Mouse (Mus musculus): ENCODE measurements around the gene Tmem259. TPM values are rescaled to one million over a fixed set of nuclear protein-coding genes. Genes with fewer than 3 reads are reported as not detected.

The Tmem259 gene
- polyA plus RNA-seq, 2 experiments = 5.9 to 59.7 TPM

- WGBS (ENCODE audit: insufficient replicate concordance) = 22% methylated on average over 3 of the region's 3 CpGs
- Histone ChIP-seq H3K4me2 (ENCODE audit: low read depth) (no peak overlapping the region), H3K4me3 (ENCODE audit: insufficient read depth in 1 of 2, low read depth in 2 of 2, low read length in 2 of 2) (no peak overlapping the region), H3K27ac (no peak overlapping the region), H3K9me3 (ENCODE audit: control insufficient read depth, low read length) (no peaks in the 10 kb centered on the region), H3K36me3 (replicated peaks; ENCODE audit: control insufficient read depth, insufficient read depth, low read depth) (peaks cover 16% of the 10 kb centered on the region), H3K27me3 (ENCODE audit: control insufficient read depth, insufficient read depth, low read length) (peaks cover 22% of the 10 kb centered on the region), H3K4me1 (replicated peaks; ENCODE audit: control insufficient read depth in 2 of 2, insufficient read depth in 2 of 2, low read length in 1 of 2) (no peaks in the 10 kb centered on the region), H3K9ac (replicated peaks) (no peak overlapping the region)
- DNase-seq (ENCODE audit: low read depth in 3 of 3, low spot score in 3 of 3) (no peak), ATAC-seq (ENCODE audit: insufficient read depth) (no peak)
- TF ChIP-seq EP300 (IDR thresholded peaks at IDR 0.05; ENCODE audit: low read depth) (no peak), CTCF (IDR thresholded peaks at IDR 0.05; ENCODE audit: low read depth) (no peak)
Measured at GRCm38 (mm10) chr10:79969124-79969568, 15.0 kb downstream of the Tmem259 start.

- H3K4me2 ChIP-seq (ENCODE audit: low read depth) = no peak overlapping the region
- WGBS (ENCODE audit: insufficient replicate concordance) = 83% methylated on average over 1 of the region's 1 CpGs
- ATAC-seq (ENCODE audit: insufficient read depth) (no peak), DNase-seq (ENCODE audit: low read depth in 3 of 3, low spot score in 3 of 3) (no peak)
- no peak for TF ChIP-seq CTCF (IDR thresholded peaks at IDR 0.05; ENCODE audit: low read depth)
- TF ChIP-seq EP300 (IDR thresholded peaks at IDR 0.05; ENCODE audit: low read depth) = no peak
- no peaks in the 10 kb centered on the region for H3K4me1 ChIP-seq (replicated peaks; ENCODE audit: control insufficient read depth in 2 of 2, insufficient read depth in 2 of 2, low read length in 1 of 2)
- H3K9ac ChIP-seq (replicated peaks) = no peak overlapping the region
- H3K4me3 ChIP-seq (ENCODE audit: insufficient read depth in 1 of 2, low read depth in 2 of 2, low read length in 2 of 2) = no peak overlapping the region
- peaks cover 22% of the 10 kb centered on the region for H3K27me3 ChIP-seq (ENCODE audit: control insufficient read depth, insufficient read depth, low read length)
- H3K27ac ChIP-seq = no peak overlapping the region
- peaks cover 18% of the 10 kb centered on the region for H3K36me3 ChIP-seq (replicated peaks; ENCODE audit: control insufficient read depth, insufficient read depth, low read depth)
- no peaks in the 10 kb centered on the region for H3K9me3 ChIP-seq (ENCODE audit: control insufficient read depth, low read length)
Measured at GRCm38 (mm10) chr10:79968181-79968580, 15.9 kb downstream of the Tmem259 start.

GRCm38 (mm10) chr10:79966886-79967400 lies 17.2 kb downstream of the Tmem259 start:
- DNase-seq (ENCODE audit: low read depth in 3 of 3, low spot score in 3 of 3) = no peak
- Histone ChIP-seq H3K9ac (replicated peaks) (no peak overlapping the region), H3K27ac (no peak overlapping the region), H3K9me3 (ENCODE audit: control insufficient read depth, low read length) (no peaks in the 10 kb centered on the region), H3K4me3 (ENCODE audit: insufficient read depth in 1 of 2, low read depth in 2 of 2, low read length in 2 of 2) (no peak overlapping the region), H3K36me3 (replicated peaks; ENCODE audit: control insufficient read depth, insufficient read depth, low read depth) (peaks cover 18% of the 10 kb centered on the region), H3K4me1 (replicated peaks; ENCODE audit: control insufficient read depth in 2 of 2, insufficient read depth in 2 of 2, low read length in 1 of 2) (no peaks in the 10 kb centered on the region), H3K4me2 (ENCODE audit: low read depth) (no peak overlapping the region), H3K27me3 (ENCODE audit: control insufficient read depth, insufficient read depth, low read length) (peaks cover 21% of the 10 kb centered on the region)
- TF ChIP-seq CTCF (IDR thresholded peaks at IDR 0.05; ENCODE audit: low read depth) (no peak), EP300 (IDR thresholded peaks at IDR 0.05; ENCODE audit: low read depth) (no peak)
- 77% methylated on average over 5 of the region's 5 CpGs for WGBS (ENCODE audit: insufficient replicate concordance)
- ATAC-seq (ENCODE audit: insufficient read depth) = no peak

GRCm38 (mm10) chr10:79965325-79965724 lies 18.8 kb downstream of the Tmem259 start:
- Histone ChIP-seq H3K4me2 (ENCODE audit: low read depth) (no peak overlapping the region), H3K4me3 (ENCODE audit: insufficient read depth in 1 of 2, low read depth in 2 of 2, low read length in 2 of 2) (no peak overlapping the region), H3K4me1 (replicated peaks; ENCODE audit: control insufficient read depth in 2 of 2, insufficient read depth in 2 of 2, low read length in 1 of 2) (peaks cover 0 to 7% of the 10 kb centered on the region in 2 experiments; a peak in 2 of 4 replicates), H3K27ac (no peak overlapping the region), H3K36me3 (replicated peaks; ENCODE audit: control insufficient read depth, insufficient read depth, low read depth) (peaks cover 18% of the 10 kb centered on the region), H3K27me3 (ENCODE audit: control insufficient read depth, insufficient read depth, low read length) (peaks cover 5% of the 10 kb centered on the region), H3K9ac (replicated peaks) (no peak overlapping the region), H3K9me3 (ENCODE audit: control insufficient read depth, low read length) (no peaks in the 10 kb centered on the region)
- no peak for ATAC-seq (ENCODE audit: insufficient read depth)
- WGBS (ENCODE audit: insufficient replicate concordance) = 77% methylated on average over 5 of the region's 5 CpGs
- no peak for DNase-seq (ENCODE audit: low read depth in 3 of 3, low spot score in 3 of 3)
- TF ChIP-seq EP300 (IDR thresholded peaks at IDR 0.05; ENCODE audit: low read depth) = no peak
- no peak for TF ChIP-seq CTCF (IDR thresholded peaks at IDR 0.05; ENCODE audit: low read depth)

- no peaks in the 10 kb centered on the region for H3K9me3 ChIP-seq (ENCODE audit: control insufficient read depth, low read length)
- WGBS (ENCODE audit: insufficient replicate concordance) = 81% methylated on average over 7 of the region's 7 CpGs
Measured at GRCm38 (mm10) chr10:79964727-79965126, 19.4 kb downstream of the Tmem259 start.

More at GRCm38 (mm10) chr10:79964727-79965126, 19.4 kb downstream of the Tmem259 start:
- Histone ChIP-seq H3K4me1 (replicated peaks; ENCODE audit: control insufficient read depth in 2 of 2, insufficient read depth in 2 of 2, low read length in 1 of 2) (peaks cover 0 to 7% of the 10 kb centered on the region in 2 experiments; a peak in 2 of 4 replicates), H3K4me2 (ENCODE audit: low read depth) (no peak overlapping the region), H3K4me3 (ENCODE audit: insufficient read depth in 1 of 2, low read depth in 2 of 2, low read length in 2 of 2) (no peak overlapping the region), H3K27me3 (ENCODE audit: control insufficient read depth, insufficient read depth, low read length) (peaks cover 1% of the 10 kb centered on the region), H3K9ac (replicated peaks) (no peak overlapping the region), H3K36me3 (replicated peaks; ENCODE audit: control insufficient read depth, insufficient read depth, low read depth) (peaks cover 18% of the 10 kb centered on the region), H3K27ac (no peak overlapping the region)
- TF ChIP-seq CTCF (IDR thresholded peaks at IDR 0.05; ENCODE audit: low read depth) (no peak), EP300 (IDR thresholded peaks at IDR 0.05; ENCODE audit: low read depth) (no peak)
- DNase-seq (ENCODE audit: low read depth in 3 of 3, low spot score in 3 of 3) = no peak
- ATAC-seq (ENCODE audit: insufficient read depth) = no peak
